Mouse (Mus musculus) embryonic fibroblast, embryonic 13.5 days (primary cell): Measurements from ENCODE around the gene Olfr116. TPM values are rescaled to one million over a fixed set of nuclear protein-coding genes. Genes with fewer than 3 reads are reported as not detected.

Source experiments
- H3K27ac ChIP-seq: 2 replicates; pipeline ENCODE4 v1.5.1; 2012; ENCODE audit warnings: low read length, control low read depth, inconsistent platforms; ENCODE audit not compliant: insufficient read depth
- H3K4me1 ChIP-seq: 2 replicates; pipeline ENCODE4 v1.6.1; 2011; ENCODE audit warnings: low read length; ENCODE audit not compliant: control insufficient read depth, insufficient read depth
- H3K4me3 ChIP-seq: 2 replicates; pipeline ENCODE4 v1.5.1; 2011; ENCODE audit warnings: mild to moderate bottlenecking, control low read depth, low read length; ENCODE audit not compliant: insufficient read depth
- CTCF ChIP-seq: IDR thresholded peaks from 2 replicates; pipeline ENCODE4 v1.5.1; 2011; ENCODE audit warnings: mild to moderate bottlenecking, control low read depth, low read length, moderate library complexity, borderline replicate concordance; ENCODE audit not compliant: insufficient read depth
- POLR2A ChIP-seq: IDR thresholded peaks from 2 replicates; pipeline ENCODE4 v1.6.1; 2011; ENCODE audit warnings: low read depth, mild to moderate bottlenecking, control low read depth, low read length, moderate library complexity
- polyA plus RNA-seq: library from polyadenylated mRNA; stranded (reverse); fragments of >200 nt; gene quantifications from 2 replicates; pipeline ENCODE4 v1.2.4, GENCODE M21; 2011; ENCODE audit warnings: low read depth; ENCODE audit not compliant: missing spikeins, insufficient read length

The Olfr116 gene
- not detected in 2 replicates for polyA plus RNA-seq

DNA sequence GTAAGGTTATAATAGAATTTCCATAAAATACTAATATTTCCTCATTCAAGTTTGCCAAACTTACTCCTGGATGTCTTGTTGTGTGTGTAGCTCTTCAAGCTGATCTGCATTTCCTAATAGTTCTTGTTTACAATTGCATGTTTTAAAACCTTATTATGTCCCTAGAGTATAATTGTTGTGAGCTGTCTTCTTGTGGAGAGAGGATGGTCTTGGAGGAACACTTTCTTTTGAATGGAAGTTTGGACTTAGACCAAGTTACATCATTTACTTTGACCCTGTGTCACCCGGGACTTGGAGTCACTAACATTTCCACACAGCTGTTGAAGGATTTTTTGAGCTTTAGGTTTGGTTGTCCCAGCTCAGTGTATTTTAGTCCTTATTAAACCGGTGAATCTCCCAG, at the start of gene Olfr116, which contains the start of gene Olfr115:
Olfr116 (minus strand) TSS at position 191 of the 400 bp plus-strand sequence.
Olfr115 (minus strand) TSS at position 101 of the 400 bp plus-strand sequence.
- no peak within 1 kb of the TSS for H3K27ac ChIP-seq
- no peak within 1 kb of the TSS for H3K4me3 ChIP-seq
- TF ChIP-seq CTCF = no peak
- no peak for TF ChIP-seq POLR2A
- H3K4me1 ChIP-seq = no peaks in the 10 kb centered on the region

GRCm38 (mm10) chr17:37666688-37667087, 39.7 kb upstream of the Olfr116 start, which contains the start of gene Olfr118:
TSS of gene Olfr118 (plus strand) at chr17:37666988.
- no peak within 1 kb of the TSS for H3K4me3 ChIP-seq
- H3K4me1 ChIP-seq = no peaks in the 10 kb centered on the region
- H3K27ac ChIP-seq = no peak within 1 kb of the TSS
- TF ChIP-seq POLR2A = no peak
- TF ChIP-seq CTCF = no peak

- Histone ChIP-seq H3K4me3 (no peak within 1 kb of the TSS), H3K27ac (no peak within 1 kb of the TSS)
These were observed 36.7 kb upstream of the Olfr116 start, which contains the start of gene Olfr117 for GRCm38 (mm10) chr17:37663682-37664081. TSS of gene Olfr117 (minus strand) at chr17:37663782.

GRCm38 (mm10) chr17:37592643-37593042, 34.4 kb downstream of the Olfr116 start, which contains the start of gene Olfr114:
TSS of gene Olfr114 (minus strand) at chr17:37592743.
- Histone ChIP-seq H3K4me3 (no peak within 1 kb of the TSS), H3K27ac (no peak within 1 kb of the TSS), H3K4me1 (no peaks in the 10 kb centered on the region)
- TF ChIP-seq CTCF = no peak
- no peak for TF ChIP-seq POLR2A

More at GRCm38 (mm10) chr17:37663682-37664081, 36.7 kb upstream of the Olfr116 start, which contains the start of gene Olfr117:
- TF ChIP-seq POLR2A (no peak), CTCF (no peak)
- H3K4me1 ChIP-seq = no peaks in the 10 kb centered on the region

- H3K4me3 ChIP-seq = no peak within 1 kb of the TSS
- no peak within 1 kb of the TSS for H3K27ac ChIP-seq
- H3K4me1 ChIP-seq = no peaks in the 10 kb centered on the region
- TF ChIP-seq POLR2A = no peak
- TF ChIP-seq CTCF = no peak
These were observed 49.4 kb downstream of the Olfr116 start, which contains the start of gene Olfr113 for GRCm38 (mm10) chr17:37577563-37577962. TSS of gene Olfr113 (minus strand) at chr17:37577663.

Other genes with a start within 250 kb of the Olfr116 start
- not detected in 2 replicates for gene Olfr105-ps, start 248.2 kb downstream of the Olfr116 start, polyA plus RNA-seq
- not detected in 2 replicates for gene Olfr106-ps, start 236.8 kb downstream of the Olfr116 start, polyA plus RNA-seq
- gene Olfr107, start 228.0 kb downstream of the Olfr116 start, polyA plus RNA-seq = not detected in 2 replicates
- gene Olfr108, start 181.7 kb downstream of the Olfr116 start, polyA plus RNA-seq = not detected in 2 replicates
- gene Olfr109, start 168.3 kb downstream of the Olfr116 start, polyA plus RNA-seq = not detected in 2 replicates
- not detected in 2 replicates for gene H2-M2, start 143.6 kb downstream of the Olfr116 start, polyA plus RNA-seq
- not detected in 2 replicates for gene Olfr110, start 134.7 kb downstream of the Olfr116 start, polyA plus RNA-seq
- not detected in 2 replicates for gene Olfr111, start 119.2 kb downstream of the Olfr116 start, polyA plus RNA-seq
- gene Olfr112, start 57.7 kb downstream of the Olfr116 start, polyA plus RNA-seq = not detected in 2 replicates
- not detected in 2 replicates for gene Olfr113, start 49.5 kb downstream of the Olfr116 start, polyA plus RNA-seq
- gene Olfr114, start 34.5 kb downstream of the Olfr116 start, polyA plus RNA-seq = not detected in 2 replicates
- gene Olfr115, start 90 bp downstream of the Olfr116 start, polyA plus RNA-seq = not detected in 2 replicates
- gene Olfr117, start 36.6 kb upstream of the Olfr116 start, polyA plus RNA-seq = not detected in 2 replicates
- not detected in 2 replicates for gene Olfr118, start 39.8 kb upstream of the Olfr116 start, polyA plus RNA-seq
- gene Olfr119, start 69.4 kb upstream of the Olfr116 start, polyA plus RNA-seq = not detected in 2 replicates
- not detected in 2 replicates for gene Olfr120, start 94.6 kb upstream of the Olfr116 start, polyA plus RNA-seq
- not detected in 2 replicates for gene Olfr121, start 121.7 kb upstream of the Olfr116 start, polyA plus RNA-seq
- not detected in 2 replicates for gene Olfr122, start 141.4 kb upstream of the Olfr116 start, polyA plus RNA-seq
- not detected in 2 replicates for gene Olfr123, start 166.3 kb upstream of the Olfr116 start, polyA plus RNA-seq
- not detected in 2 replicates for gene Olfr124, start 172.7 kb upstream of the Olfr116 start, polyA plus RNA-seq
- not detected in 2 replicates for gene Olfr125, start 205.8 kb upstream of the Olfr116 start, polyA plus RNA-seq
- not detected in 2 replicates for gene Olfr126, start 220.3 kb upstream of the Olfr116 start, polyA plus RNA-seq